Mouse (Mus musculus) small intestine, adult 2 months (tissue): ENCODE results near the gene Fam186a.

Experiments
- CTCF ChIP-seq: fragments of 200-500 bp; IDR thresholded peaks from 2 replicates; pipeline ENCODE4 v1.5.1; 2012; ENCODE audit warnings: low read depth, mild to moderate bottlenecking, control low read depth, inconsistent platforms, low read length, moderate library complexity, mixed read lengths; ENCODE audit not compliant: insufficient replicate concordance, insufficient read length; ENCODE audit errors: extremely low read depth
- POLR2A ChIP-seq: fragments of 200-500 bp; IDR thresholded peaks from 2 replicates; pipeline ENCODE4 v1.6.1; 2012; ENCODE audit warnings: low read depth, mild to moderate bottlenecking, control low read depth, inconsistent platforms, low read length, moderate library complexity

DNA sequence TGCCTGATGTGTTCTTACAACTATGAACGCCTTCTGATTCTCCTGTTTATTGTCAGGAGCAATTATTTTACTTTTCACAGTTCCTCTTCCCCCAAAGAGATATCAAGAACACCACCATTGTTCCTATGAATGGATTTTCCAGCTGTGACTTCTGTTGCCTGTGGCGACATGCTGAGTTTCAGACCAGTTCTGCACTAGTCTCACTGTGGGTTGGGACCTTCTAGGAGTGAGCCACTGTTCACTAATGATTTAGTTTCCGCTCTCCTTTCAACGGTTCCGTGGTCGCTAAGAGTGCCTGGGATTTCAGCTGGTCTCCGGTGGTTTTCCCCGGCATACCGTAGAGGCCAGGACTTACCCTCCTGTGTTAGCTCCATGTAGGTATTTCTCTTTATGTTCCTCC, 62.0 kb downstream of the Fam186a start:
- no peak for TF ChIP-seq POLR2A
- no peak for TF ChIP-seq CTCF
